Mouse (Mus musculus): Measurements from ENCODE around the gene Dennd1a. TPM values are rescaled to one million over a fixed set of nuclear protein-coding genes. Genes with fewer than 3 reads are reported as not detected.
A peak's percentile ranks its signal among the peaks of the same experiment; 100 is the strongest.

Gene Dennd1a
- total RNA-seq, 2 experiments from 2014 or later = 21.9 to 25.0 TPM

GRCm38 (mm10) chr2:38176870-38177582, 110.2 kb downstream of the Dennd1a start:
- DNase-seq = no peak
- intact Hi-C loops (cut with DNase I) = no loop called here

GRCm38 (mm10) chr2:38175276-38175675, 111.9 kb downstream of the Dennd1a start:
- DNase-seq = no peak
- intact Hi-C loops (cut with DNase I) = no loop called here

- intact Hi-C loops (cut with DNase I) = no loop called here
- DNase-seq = no peak
These were observed 118.6 kb downstream of the Dennd1a start for GRCm38 (mm10) chr2:38168606-38169005.

GRCm38 (mm10) chr2:38165966-38166365, 121.2 kb downstream of the Dennd1a start:
- no peak for DNase-seq
- intact Hi-C loops (cut with DNase I) = no loop called here

GRCm38 (mm10) chr2:38164326-38165035, 122.7 kb downstream of the Dennd1a start:
- peak in 1 of 2 experiments; percentile 9 for DNase-seq
- intact Hi-C loops (cut with DNase I) = no loop called here

GRCm38 (mm10) chr2:38162486-38162885, 124.7 kb downstream of the Dennd1a start:
- DNase-seq = no peak
- intact Hi-C loops (cut with DNase I) = no loop called here

GRCm38 (mm10) chr2:38161484-38161883, 125.7 kb downstream of the Dennd1a start:
- no peak for DNase-seq
- intact Hi-C loops (cut with DNase I) = no loop called here

GRCm38 (mm10) chr2:38159736-38160135, 127.5 kb downstream of the Dennd1a start:
- intact Hi-C loops (cut with DNase I) = no loop called here
- DNase-seq = no peak

- intact Hi-C loops (cut with DNase I) = no loop called here
These were observed 130.2 kb downstream of the Dennd1a start for GRCm38 (mm10) chr2:38157002-38157401.

GRCm38 (mm10) chr2:38156001-38156400, 131.2 kb downstream of the Dennd1a start:
- no peak for DNase-seq
- intact Hi-C loops (cut with DNase I) = no loop called here

More at GRCm38 (mm10) chr2:38157002-38157401, 130.2 kb downstream of the Dennd1a start:
- no peak for DNase-seq

GRCm38 (mm10) chr2:38144831-38145230, 142.4 kb downstream of the Dennd1a start:
- no peak for DNase-seq
- intact Hi-C loops (cut with DNase I) = no loop called here

GRCm38 (mm10) chr2:38144067-38144779, 143.0 kb downstream of the Dennd1a start:
- no peak for DNase-seq
- intact Hi-C loops (cut with DNase I) = no loop called here

- intact Hi-C loops (cut with DNase I) = no loop called here
- DNase-seq = no peak
These were observed 144.3 kb downstream of the Dennd1a start for GRCm38 (mm10) chr2:38142905-38143304.

- no peak for DNase-seq
- intact Hi-C loops (cut with DNase I) = no loop called here
These were observed 145.0 kb downstream of the Dennd1a start for GRCm38 (mm10) chr2:38142210-38142609.

GRCm38 (mm10) chr2:38139536-38139935, 147.7 kb downstream of the Dennd1a start:
- no peak for DNase-seq
- intact Hi-C loops (cut with DNase I) = no loop called here

GRCm38 (mm10) chr2:38137086-38137485, 150.1 kb downstream of the Dennd1a start:
- DNase-seq = peak in 1 of 2 experiments; percentile 14
- intact Hi-C loops (cut with DNase I) = no loop called here

- no peak for DNase-seq
- intact Hi-C loops (cut with DNase I) = no loop called here
These were observed 151.8 kb downstream of the Dennd1a start for GRCm38 (mm10) chr2:38135427-38135826.

- intact Hi-C loops (cut with DNase I) = no loop called here
- DNase-seq = no peak
These were observed 154.0 kb downstream of the Dennd1a start for GRCm38 (mm10) chr2:38133036-38133825.

- no peak for DNase-seq
- intact Hi-C loops (cut with DNase I) = no loop called here
These were observed 154.9 kb downstream of the Dennd1a start for GRCm38 (mm10) chr2:38132233-38132822.

- intact Hi-C loops (cut with DNase I) = no loop called here
- no peak for DNase-seq
These were observed 155.7 kb downstream of the Dennd1a start for GRCm38 (mm10) chr2:38131538-38131937.

All from heart, postnatal 14 days (tissue).